Mouse (Mus musculus): Measurements from ENCODE around the gene 5031439G07Rik. TPM values are rescaled to one million over a fixed set of nuclear protein-coding genes. Genes with fewer than 3 reads are reported as not detected.

Gene 5031439G07Rik
- polyA plus RNA-seq, 1 experiment from 2014 or later, result 8.1 TPM

GRCm38 (mm10) chr15:84950053-84950452 is 38.3 kb downstream of the 5031439G07Rik start:
- no peaks in the 10 kb centered on the region for H3K27me3 ChIP-seq (ENCODE audit: control insufficient read depth, insufficient read depth, low read length)
- no peak overlapping the region for H3K9ac ChIP-seq (ENCODE audit: low read depth, low read length)
- H3K4me3 ChIP-seq (ENCODE audit: low read depth, low read length), result no peak overlapping the region
- 86% methylated on average over 4 of the region's 4 CpGs for WGBS (ENCODE audit: insufficient replicate concordance)
- peaks cover 4% of the 10 kb centered on the region; the same call in 1 of the 2 replicates for H3K36me3 ChIP-seq (ENCODE audit: control insufficient read depth, insufficient read depth, low read length)
- H3K9me3 ChIP-seq (replicated peaks; ENCODE audit: control insufficient read depth, low read length), result no peaks in the 10 kb centered on the region
- H3K4me2 ChIP-seq, result no peak overlapping the region
- peaks cover 8% of the 10 kb centered on the region; the same call in 1 of the 2 replicates for H3K4me1 ChIP-seq (ENCODE audit: control insufficient read depth, insufficient read depth, low read length)
- no peak for ATAC-seq (replicated peaks; ENCODE audit: insufficient number of reproducible peaks, low FRiP score, low TSS enrichment)
- no peak overlapping the region for H3K27ac ChIP-seq (ENCODE audit: low read depth, low read length)

- Histone ChIP-seq H3K4me3 (ENCODE audit: low read depth, low read length) (no peak overlapping the region), H3K4me2 (no peak overlapping the region), H3K36me3 (ENCODE audit: control insufficient read depth, insufficient read depth, low read length) (peaks cover 4% of the 10 kb centered on the region; the same call in 1 of the 2 replicates), H3K9ac (ENCODE audit: low read depth, low read length) (no peak overlapping the region), H3K27ac (ENCODE audit: low read depth, low read length) (no peak overlapping the region; the same call in 1 of the 2 replicates), H3K27me3 (ENCODE audit: control insufficient read depth, insufficient read depth, low read length) (no peaks in the 10 kb centered on the region), H3K4me1 (ENCODE audit: control insufficient read depth, insufficient read depth, low read length) (peaks cover 8% of the 10 kb centered on the region; the same call in 1 of the 2 replicates), H3K9me3 (replicated peaks; ENCODE audit: control insufficient read depth, low read length) (no peaks in the 10 kb centered on the region)
- no peak for ATAC-seq (replicated peaks; ENCODE audit: insufficient number of reproducible peaks, low FRiP score, low TSS enrichment)
- WGBS (ENCODE audit: insufficient replicate concordance), result 62% methylated on average over 14 of the region's 14 CpGs
Measured at GRCm38 (mm10) chr15:84948990-84949389, 39.4 kb downstream of the 5031439G07Rik start.

- Histone ChIP-seq H3K4me3 (ENCODE audit: low read depth, low read length) (no peak overlapping the region), H3K27ac (ENCODE audit: low read depth, low read length) (peak overlapping the region; percentile 10; the same call in 1 of the 2 replicates), H3K36me3 (ENCODE audit: control insufficient read depth, insufficient read depth, low read length) (peaks cover 4% of the 10 kb centered on the region), H3K27me3 (ENCODE audit: control insufficient read depth, insufficient read depth, low read length) (no peaks in the 10 kb centered on the region), H3K4me1 (ENCODE audit: control insufficient read depth, insufficient read depth, low read length) (peaks cover 9% of the 10 kb centered on the region; the same call in 1 of the 2 replicates), H3K4me2 (no peak overlapping the region), H3K9ac (ENCODE audit: low read depth, low read length) (no peak overlapping the region), H3K9me3 (replicated peaks; ENCODE audit: control insufficient read depth, low read length) (no peaks in the 10 kb centered on the region)
- WGBS (ENCODE audit: insufficient replicate concordance), result 73% methylated on average over 5 of the region's 5 CpGs
- ATAC-seq (replicated peaks; ENCODE audit: insufficient number of reproducible peaks, low FRiP score, low TSS enrichment), result no peak
Measured at GRCm38 (mm10) chr15:84944319-84944718, 44.0 kb downstream of the 5031439G07Rik start.

GRCm38 (mm10) chr15:84942647-84943285 is 45.6 kb downstream of the 5031439G07Rik start:
- H3K4me3 ChIP-seq (ENCODE audit: low read depth, low read length), result no peak overlapping the region
- WGBS (ENCODE audit: insufficient replicate concordance), result 68% methylated on average over 11 of the region's 11 CpGs
- no peak overlapping the region for H3K9ac ChIP-seq (ENCODE audit: low read depth, low read length)
- no peak overlapping the region for H3K27ac ChIP-seq (ENCODE audit: low read depth, low read length)
- H3K4me1 ChIP-seq (ENCODE audit: control insufficient read depth, insufficient read depth, low read length), result peaks cover 4% of the 10 kb centered on the region; the same call in 1 of the 2 replicates
- no peaks in the 10 kb centered on the region for H3K9me3 ChIP-seq (replicated peaks; ENCODE audit: control insufficient read depth, low read length)
- H3K4me2 ChIP-seq, result no peak overlapping the region
- no peaks in the 10 kb centered on the region for H3K27me3 ChIP-seq (ENCODE audit: control insufficient read depth, insufficient read depth, low read length)
- no peak for ATAC-seq (replicated peaks; ENCODE audit: insufficient number of reproducible peaks, low FRiP score, low TSS enrichment)
- H3K36me3 ChIP-seq (ENCODE audit: control insufficient read depth, insufficient read depth, low read length), result peaks cover 20% of the 10 kb centered on the region

- Histone ChIP-seq H3K9ac (ENCODE audit: low read depth, low read length) (no peak overlapping the region), H3K27me3 (ENCODE audit: control insufficient read depth, insufficient read depth, low read length) (no peaks in the 10 kb centered on the region), H3K9me3 (replicated peaks; ENCODE audit: control insufficient read depth, low read length) (no peaks in the 10 kb centered on the region), H3K4me1 (ENCODE audit: control insufficient read depth, insufficient read depth, low read length) (peaks cover 4% of the 10 kb centered on the region; the same call in 1 of the 2 replicates), H3K27ac (ENCODE audit: low read depth, low read length) (no peak overlapping the region), H3K4me2 (no peak overlapping the region), H3K36me3 (ENCODE audit: control insufficient read depth, insufficient read depth, low read length) (peaks cover 43% of the 10 kb centered on the region), H3K4me3 (ENCODE audit: low read depth, low read length) (no peak overlapping the region)
- ATAC-seq (replicated peaks; ENCODE audit: insufficient number of reproducible peaks, low FRiP score, low TSS enrichment), result peak; percentile 42; the same call in 1 of the 2 replicates
- 49% methylated on average over 12 of the region's 12 CpGs for WGBS (ENCODE audit: insufficient replicate concordance)
Measured at GRCm38 (mm10) chr15:84940102-84940501, 48.2 kb downstream of the 5031439G07Rik start.

- H3K4me3 ChIP-seq (ENCODE audit: low read depth, low read length), result no peak overlapping the region
- peaks cover 74% of the 10 kb centered on the region for H3K36me3 ChIP-seq (ENCODE audit: control insufficient read depth, insufficient read depth, low read length)
- H3K27ac ChIP-seq (ENCODE audit: low read depth, low read length), result no peak overlapping the region
- no peak overlapping the region for H3K4me2 ChIP-seq
- no peaks in the 10 kb centered on the region for H3K27me3 ChIP-seq (ENCODE audit: control insufficient read depth, insufficient read depth, low read length)
- no peak overlapping the region for H3K9ac ChIP-seq (ENCODE audit: low read depth, low read length)
- no peak for ATAC-seq (replicated peaks; ENCODE audit: insufficient number of reproducible peaks, low FRiP score, low TSS enrichment)
- WGBS (ENCODE audit: insufficient replicate concordance), result 90% methylated on average over 16 of the region's 16 CpGs
- H3K4me1 ChIP-seq (ENCODE audit: control insufficient read depth, insufficient read depth, low read length), result peaks cover 4% of the 10 kb centered on the region; the same call in 1 of the 2 replicates
- no peaks in the 10 kb centered on the region for H3K9me3 ChIP-seq (replicated peaks; ENCODE audit: control insufficient read depth, low read length)
Measured at GRCm38 (mm10) chr15:84934901-84935300, 53.5 kb downstream of the 5031439G07Rik start.

- Histone ChIP-seq H3K4me3 (ENCODE audit: low read depth, low read length) (no peak overlapping the region), H3K4me1 (ENCODE audit: control insufficient read depth, insufficient read depth, low read length) (no peaks in the 10 kb centered on the region), H3K9ac (ENCODE audit: low read depth, low read length) (no peak overlapping the region), H3K27ac (ENCODE audit: low read depth, low read length) (no peak overlapping the region), H3K36me3 (ENCODE audit: control insufficient read depth, insufficient read depth, low read length) (peaks cover 69% of the 10 kb centered on the region), H3K4me2 (no peak overlapping the region), H3K9me3 (replicated peaks; ENCODE audit: control insufficient read depth, low read length) (no peaks in the 10 kb centered on the region), H3K27me3 (ENCODE audit: control insufficient read depth, insufficient read depth, low read length) (no peaks in the 10 kb centered on the region)
- no peak for ATAC-seq (replicated peaks; ENCODE audit: insufficient number of reproducible peaks, low FRiP score, low TSS enrichment)
- WGBS (ENCODE audit: insufficient replicate concordance), result 62% methylated on average over 5 of the region's 5 CpGs
Measured at GRCm38 (mm10) chr15:84932351-84932750, 56.0 kb downstream of the 5031439G07Rik start.

GRCm38 (mm10) chr15:84925495-84926018 is 62.8 kb downstream of the 5031439G07Rik start:
- no peak for ATAC-seq (replicated peaks; ENCODE audit: insufficient number of reproducible peaks, low FRiP score, low TSS enrichment)
- Histone ChIP-seq H3K36me3 (ENCODE audit: control insufficient read depth, insufficient read depth, low read length) (peaks cover 26% of the 10 kb centered on the region), H3K4me3 (ENCODE audit: low read depth, low read length) (peak overlapping the region; percentile 10; the same call in 1 of the 2 replicates), H3K27ac (ENCODE audit: low read depth, low read length) (no peak overlapping the region), H3K9me3 (replicated peaks; ENCODE audit: control insufficient read depth, low read length) (no peaks in the 10 kb centered on the region), H3K27me3 (ENCODE audit: control insufficient read depth, insufficient read depth, low read length) (no peaks in the 10 kb centered on the region), H3K9ac (ENCODE audit: low read depth, low read length) (no peak overlapping the region), H3K4me2 (peak overlapping the region; percentile 69), H3K4me1 (ENCODE audit: control insufficient read depth, insufficient read depth, low read length) (peaks cover 17% of the 10 kb centered on the region)
- 71% methylated on average over 1 of the region's 1 CpGs for WGBS (ENCODE audit: insufficient replicate concordance)

Data from heart, embryonic 11.5 days (tissue).